Mouse (Mus musculus) embryo, embryonic 11 days (tissue): Measurements from ENCODE around the gene 4931423N10Rik.

Source experiments
- DNase-seq: peaks from one replicate; pipeline ENCODE4 v3.0.0-alpha.2; 2015

The 4931423N10Rik gene

GRCm38 (mm10) chr2:23207070-23207526 is at the start of gene 4931423N10Rik:
TSS of gene 4931423N10Rik (plus strand) at chr2:23207476.
- DNase-seq: peak; percentile 14

DNA sequence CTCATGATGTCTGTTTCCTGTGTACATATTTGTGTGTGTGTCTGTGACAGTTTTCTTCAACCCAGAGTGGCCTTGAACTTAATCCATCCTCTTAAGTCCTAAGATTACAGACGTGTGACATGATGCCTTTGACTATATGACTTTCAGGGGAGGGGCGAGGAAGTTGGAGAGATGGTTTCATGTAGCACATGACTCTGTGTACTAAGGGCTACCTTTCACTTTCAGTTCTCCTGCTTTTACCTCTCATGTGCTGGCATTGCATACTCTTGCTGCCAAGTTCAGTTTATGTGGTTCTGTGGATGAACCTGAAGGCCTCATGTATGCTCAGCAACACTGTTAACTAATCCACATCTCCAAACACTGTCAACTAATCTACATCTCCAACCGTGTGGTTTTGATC is 35.0 kb upstream of the 4931423N10Rik start:
- no peak for DNase-seq

DNA sequence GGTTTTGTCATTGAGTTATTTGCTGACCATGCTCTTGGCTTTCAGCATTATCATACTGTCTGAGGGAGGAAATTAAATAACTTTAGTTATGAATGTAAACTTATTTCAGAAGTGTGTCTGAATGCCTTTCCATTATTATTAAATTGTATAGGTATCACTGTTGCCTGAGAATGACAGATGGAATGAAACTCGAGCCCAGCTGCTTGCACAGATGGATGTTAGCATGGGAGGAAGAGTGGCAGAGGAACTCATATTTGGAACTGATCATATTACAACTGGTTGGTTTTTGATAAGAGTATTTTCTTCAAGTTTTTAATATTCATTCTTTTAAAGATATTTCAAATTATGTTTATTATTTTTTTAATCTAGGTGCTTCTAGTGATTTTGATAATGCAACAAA is 12.9 kb upstream of the 4931423N10Rik start:
- DNase-seq: no peak

- DNase-seq: no peak
Observed at GRCm38 (mm10) chr2:23201034-23201433, 6.2 kb upstream of the 4931423N10Rik start.

GRCm38 (mm10) chr2:23202900-23203670 is 4.2 kb upstream of the 4931423N10Rik start:
- no peak for DNase-seq

DNA sequence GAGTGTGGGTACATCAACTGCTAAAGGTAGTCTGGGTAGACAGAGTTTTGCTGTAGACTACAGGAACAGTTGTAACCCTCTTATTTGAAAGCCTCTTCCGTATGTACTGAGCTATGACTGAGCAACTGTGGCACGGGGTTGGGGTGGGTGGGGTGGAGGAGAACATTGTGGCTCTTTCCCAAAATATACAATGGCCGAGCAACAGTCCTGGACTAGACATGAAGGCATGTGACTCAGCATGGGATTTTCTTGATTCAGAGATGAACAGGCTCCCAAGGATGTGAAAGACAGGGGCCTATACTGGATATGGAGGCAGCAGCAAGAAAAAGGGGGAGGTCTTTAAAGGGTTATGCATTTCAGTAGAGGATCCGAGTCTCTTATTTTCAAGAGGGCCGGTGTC is 6.4 kb downstream of the 4931423N10Rik start:
- DNase-seq: no peak

DNA sequence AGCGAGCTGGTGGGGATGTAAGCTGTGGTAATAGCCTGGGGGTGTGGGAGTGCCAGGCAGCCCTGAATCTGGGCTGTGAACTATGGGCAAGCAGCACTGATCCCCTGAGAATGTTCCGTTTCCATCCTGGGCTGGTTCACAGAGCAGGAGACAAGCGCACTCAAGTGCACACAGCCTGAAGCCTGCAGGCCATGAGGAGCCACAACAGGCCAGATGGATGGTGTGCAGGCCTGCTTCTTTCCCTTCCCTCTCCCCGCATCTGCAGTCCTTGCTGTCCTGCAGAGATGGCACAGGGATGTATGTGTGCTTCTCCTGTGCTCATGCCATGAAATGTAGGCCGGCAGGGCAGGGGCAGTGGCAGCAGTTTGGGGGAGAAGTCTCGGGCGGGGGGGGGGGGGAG is 17.9 kb downstream of the 4931423N10Rik start:
- DNase-seq: no peak

DNA sequence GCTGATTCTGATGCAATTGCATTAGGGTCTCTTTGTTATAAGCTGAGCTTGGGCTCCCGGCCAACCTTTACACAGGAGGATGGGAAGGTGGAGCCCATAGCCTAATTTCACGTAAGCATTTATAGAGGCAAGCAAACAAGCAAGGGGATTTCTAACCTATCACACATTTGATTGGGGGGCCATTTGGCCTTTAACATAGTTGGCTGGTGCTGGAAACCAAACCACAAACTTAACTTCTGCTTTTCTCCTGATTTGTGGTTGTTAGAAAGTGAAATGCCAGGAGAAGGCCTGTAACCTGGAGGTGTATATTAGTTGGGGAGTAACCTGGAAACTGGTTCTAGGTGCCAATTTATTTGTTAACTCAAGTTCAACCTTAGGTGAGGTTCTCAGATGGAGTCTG is 21.2 kb downstream of the 4931423N10Rik start:
- no peak for DNase-seq

DNA sequence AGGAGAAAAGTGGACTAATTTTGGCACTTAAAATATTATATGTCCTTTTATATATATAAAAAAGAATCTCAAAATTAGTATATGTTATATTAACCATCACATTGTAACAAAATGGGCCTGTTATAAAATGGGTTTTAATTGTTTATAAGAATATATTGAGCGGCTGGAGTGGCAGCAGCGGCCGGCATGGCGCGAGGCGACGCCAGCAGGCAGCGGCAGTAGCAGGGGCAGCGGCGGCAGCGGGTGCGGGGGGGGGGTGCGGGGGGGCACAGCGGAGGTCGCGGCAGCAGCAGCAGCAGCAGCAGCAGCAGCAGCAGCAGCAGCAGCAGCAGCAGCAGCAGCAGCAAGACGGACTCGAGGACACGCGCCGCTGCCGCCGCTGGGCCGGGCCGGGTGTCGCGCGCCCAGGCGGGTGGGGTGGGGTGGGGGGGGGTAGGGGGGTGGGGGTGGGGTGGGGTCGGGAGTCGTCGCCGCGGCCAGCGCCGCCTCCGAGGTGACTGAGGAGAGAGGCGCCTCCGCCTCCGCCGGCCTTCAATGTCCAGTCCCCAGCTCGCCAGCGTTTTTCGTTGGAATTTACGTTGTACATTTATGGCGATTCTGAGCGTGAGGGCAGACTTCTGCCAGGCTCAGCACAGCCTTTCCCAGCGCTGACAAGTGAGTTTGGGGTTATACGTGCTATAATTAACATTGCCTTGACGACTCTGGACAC is 26.9 kb downstream of the 4931423N10Rik start:
- peak; percentile 73 for DNase-seq

DNA sequence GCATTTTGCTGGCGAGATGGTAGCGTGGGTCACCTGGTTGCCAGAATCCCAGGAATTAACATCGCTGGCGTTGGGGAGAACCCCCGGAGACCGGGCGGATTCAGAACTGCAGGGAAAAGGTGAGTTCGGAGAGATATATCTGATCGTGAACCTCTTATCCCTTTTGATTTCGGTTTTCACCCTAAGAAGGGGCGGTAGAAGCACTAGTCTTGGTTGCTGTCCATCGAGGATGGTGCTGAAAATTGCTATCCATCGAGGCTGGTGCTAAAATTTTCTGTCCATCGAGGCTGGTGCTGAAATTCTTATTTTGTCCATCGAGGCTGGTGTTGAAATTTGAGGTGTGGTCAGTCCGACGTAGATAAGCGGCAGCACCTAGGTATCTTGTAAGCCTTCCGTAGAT is 83.7 kb downstream of the 4931423N10Rik start:
- peak; percentile 34 for DNase-seq

DNA sequence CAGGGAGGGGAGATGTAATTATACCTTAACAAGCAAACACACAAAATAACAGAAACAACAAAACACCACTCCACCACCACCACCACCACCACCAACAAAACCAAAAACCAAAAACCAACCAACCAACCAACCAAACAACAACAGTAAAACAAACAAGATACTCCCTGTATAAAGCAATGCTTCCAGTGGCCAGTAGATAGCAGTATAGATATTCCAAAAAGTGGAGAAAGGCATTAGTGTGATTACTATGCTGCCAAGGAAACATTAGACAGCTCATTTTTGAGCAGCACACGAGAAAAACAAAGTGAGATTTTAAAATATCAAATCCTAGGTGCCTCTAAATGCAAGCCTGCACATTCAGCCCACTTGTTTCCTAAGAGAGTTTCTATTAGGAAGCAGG is 107.6 kb downstream of the 4931423N10Rik start:
- DNase-seq: no peak
